Comparison of ENCODE assay signal across 20 mouse cellular contexts in genomic region chr9:62155400-62155799, GRCm38 (mm10). TPM values are rescaled to one million over a fixed set of nuclear protein-coding genes. Genes with fewer than 3 reads are reported as not detected.
DNase-seq lines count a peak whose midpoint lies in the region; ATAC-seq and TF ChIP-seq lines count a peak whose summit lies in the region.
"Had no signal": no experiment of that assay in that cellular context is flagged by ENCODE, and none has a peak within 500 bp of the region (broad histone marks: within the 10 kb centered on the region; RNA-seq: fewer than 3 reads in every experiment).

No protein-coding gene starts in this region.

- TF ChIP-seq POLR2A in cerebellum, adult 2 months (IDR thresholded peaks at IDR 0.05; ENCODE audit: borderline replicate concordance, insufficient read depth, low read length): no peak
- TF ChIP-seq POLR2A in kidney, adult 2 months (IDR thresholded peaks at IDR 0.05; ENCODE audit: low read depth, low read length): no peak

- ATAC-seq in hindbrain, embryonic 16.5 days: no peak
- no peak for ATAC-seq in hindbrain, embryonic 13.5 days (ENCODE audit: low FRiP score)
- ATAC-seq: forebrain, embryonic 13.5 days; inflammation-experienced regulatory T-cells, adult 6 months; intestine, postnatal 0 days; Patski had no signal

- DNase-seq in cerebellum, adult 9-11 months: peak; percentile 14
- DNase-seq in cerebellum, adult 2 months: no peak
- peak; percentile 29 for DNase-seq in right cerebral cortex, adult 18-20 months
- no peak for DNase-seq in right cerebral cortex, postnatal 10 days (ENCODE audit: low spot score in 2 of 2)
- no peak for DNase-seq in kidney, adult 2 months
- DNase-seq: adrenal gland, postnatal 25 days; cerebellum, adult 11 months; gastrocnemius, postnatal 10 days; heart, adult 18-20 months; heart, postnatal 10 days; heart, postnatal 4 days had no signal

- no peak overlapping the region for H3K27ac ChIP-seq in cerebellum, adult 2 months (ENCODE audit: insufficient read depth, low read length)
- H3K27ac ChIP-seq in hindbrain, embryonic 16.5 days (ENCODE audit: low read depth, low read length): 0 out of 2 replicates have a peak overlapping the region, but pooled peaks have one; percentile 12
- no peak overlapping the region for H3K27ac ChIP-seq in hindbrain, embryonic 13.5 days
- H3K27ac ChIP-seq in kidney, adult 2 months (ENCODE audit: insufficient read depth, low read depth, low read length): no peak overlapping the region
- H3K27ac ChIP-seq: embryonic facial prominence, embryonic 13.5 days; forebrain, embryonic 13.5 days; heart, embryonic 10.5 days; hindbrain, embryonic 15.5 days had no signal

- TF ChIP-seq CTCF in cerebellum, adult 2 months (IDR thresholded peaks at IDR 0.05; ENCODE audit: borderline replicate concordance, insufficient read depth, low read depth, low read length): no peak
- TF ChIP-seq CTCF in kidney, adult 2 months (conservative IDR thresholded peaks at IDR 0.05; ENCODE audit: insufficient read depth, insufficient read length, low read depth, low read length): no peak

- H3K4me3 ChIP-seq in cerebellum, adult 2 months (replicated peaks; ENCODE audit: insufficient read depth, low read depth, low read length): no peak overlapping the region
- no peak overlapping the region for H3K4me3 ChIP-seq in hindbrain, embryonic 16.5 days (ENCODE audit: low read length)
- no peak overlapping the region for H3K4me3 ChIP-seq in hindbrain, embryonic 13.5 days
- no peak overlapping the region for H3K4me3 ChIP-seq in kidney, adult 2 months (ENCODE audit: insufficient read depth, low read depth, low read length)
- H3K4me3 ChIP-seq: embryonic facial prominence, embryonic 13.5 days; forebrain, embryonic 13.5 days; heart, embryonic 10.5 days; hindbrain, embryonic 15.5 days had no signal

- no peaks in the 10 kb centered on the region for H3K9me3 ChIP-seq in hindbrain, embryonic 16.5 days (ENCODE audit: control insufficient read depth, low read length)
- no peaks in the 10 kb centered on the region for H3K9me3 ChIP-seq in hindbrain, embryonic 13.5 days
- H3K9me3 ChIP-seq: embryonic facial prominence, embryonic 13.5 days; forebrain, embryonic 13.5 days; heart, embryonic 10.5 days; hindbrain, embryonic 15.5 days had no signal

- H3K36me3 ChIP-seq in hindbrain, embryonic 16.5 days (ENCODE audit: control insufficient read depth, insufficient read depth, low read length): no peaks in the 10 kb centered on the region
- H3K36me3 ChIP-seq in hindbrain, embryonic 13.5 days: no peaks in the 10 kb centered on the region
- no peaks in the 10 kb centered on the region for H3K36me3 ChIP-seq in kidney, adult 2 months (ENCODE audit: control insufficient read depth, insufficient read depth, low read length)
- H3K36me3 ChIP-seq: embryonic facial prominence, embryonic 13.5 days; heart, embryonic 10.5 days; hindbrain, embryonic 15.5 days had no signal

- H3K27me3 ChIP-seq in cerebellum, adult 2 months (ENCODE audit: control insufficient read depth, insufficient read depth, low read length): no peaks in the 10 kb centered on the region
- no peaks in the 10 kb centered on the region for H3K27me3 ChIP-seq in hindbrain, embryonic 16.5 days (replicated peaks; ENCODE audit: control insufficient read depth, insufficient read depth, low read length)
- H3K27me3 ChIP-seq in hindbrain, embryonic 13.5 days: no peaks in the 10 kb centered on the region
- H3K27me3 ChIP-seq in kidney, adult 2 months (replicated peaks; ENCODE audit: control insufficient read depth, insufficient read depth, low read length): no peaks in the 10 kb centered on the region
- H3K27me3 ChIP-seq: embryonic facial prominence, embryonic 13.5 days; forebrain, embryonic 13.5 days; hindbrain, embryonic 15.5 days had no signal

- H3K4me2 ChIP-seq in hindbrain, embryonic 16.5 days (ENCODE audit: low read length): no peak overlapping the region
- no peak overlapping the region for H3K4me2 ChIP-seq in hindbrain, embryonic 13.5 days
- H3K4me2 ChIP-seq: embryonic facial prominence, embryonic 13.5 days; forebrain, embryonic 13.5 days; hindbrain, embryonic 15.5 days had no signal

- no peak overlapping the region for H3K9ac ChIP-seq in hindbrain, embryonic 16.5 days (ENCODE audit: low read depth, low read length)
- H3K9ac ChIP-seq in hindbrain, embryonic 13.5 days: no peak overlapping the region
- H3K9ac ChIP-seq: embryonic facial prominence, embryonic 13.5 days; forebrain, embryonic 13.5 days; hindbrain, embryonic 15.5 days had no signal

- H3K4me1 ChIP-seq in cerebellum, adult 2 months (ENCODE audit: control insufficient read depth, insufficient read depth, low read length): peaks cover 40% of the 10 kb centered on the region
- H3K4me1 ChIP-seq in hindbrain, embryonic 16.5 days (ENCODE audit: control insufficient read depth, insufficient read depth, low read depth, low read length): peaks cover 7% of the 10 kb centered on the region
- H3K4me1 ChIP-seq in hindbrain, embryonic 13.5 days (replicated peaks): peaks cover 20% of the 10 kb centered on the region
- no peaks in the 10 kb centered on the region for H3K4me1 ChIP-seq in kidney, adult 2 months (ENCODE audit: control insufficient read depth, insufficient read depth, low read length)
- H3K4me1 ChIP-seq: forebrain, embryonic 13.5 days; heart, embryonic 10.5 days had no signal

- 96% methylated on average over 6 of the region's 6 CpGs for WGBS in cerebellum, adult 2 months
- 81% methylated on average over 6 of the region's 6 CpGs for WGBS in hindbrain, embryonic 16.5 days
- 88% methylated on average over 6 of the region's 6 CpGs for WGBS in hindbrain, embryonic 13.5 days
- 88% methylated on average over 6 of the region's 6 CpGs for WGBS in kidney, adult 2 months

RNA-seq across cellular contexts. Expression of gene Glce, which starts 32.9 kb away (rescaled TPM):
- polyA plus RNA-seq in cerebellum, adult 2 months (2012; rRNA removed): 17.8 and 20.4 TPM in 2 replicates
- 26.4 and 27.2 TPM in 2 replicates for polyA plus RNA-seq in hindbrain, embryonic 16.5 days (2015; fragmentation: Nextera tagmentation; extraction: Ambion mirVana)
- 17.7 and 18.1 TPM in 2 replicates for polyA plus RNA-seq in hindbrain, embryonic 13.5 days (2015; fragmentation: Nextera tagmentation; extraction: Ambion mirVana)
- 3.1 and 3.3 TPM in 2 replicates for polyA plus RNA-seq in kidney, adult 2 months (2012; rRNA removed)

Comparison
In these comparisons a context has a peak if more than half of its experiments do, and no peak if none do; other contexts are left out.
1. DNase-seq: peak in cerebellum, adult 9-11 months (single experiment) and right cerebral cortex, adult 18-20 months (single experiment); none in cerebellum, adult 2 months (0 of 2), right cerebral cortex, postnatal 10 days (0 of 2) and kidney, adult 2 months (single experiment).